ENCODE assay signal across 15 mouse cellular contexts in the genomic region with DNA sequence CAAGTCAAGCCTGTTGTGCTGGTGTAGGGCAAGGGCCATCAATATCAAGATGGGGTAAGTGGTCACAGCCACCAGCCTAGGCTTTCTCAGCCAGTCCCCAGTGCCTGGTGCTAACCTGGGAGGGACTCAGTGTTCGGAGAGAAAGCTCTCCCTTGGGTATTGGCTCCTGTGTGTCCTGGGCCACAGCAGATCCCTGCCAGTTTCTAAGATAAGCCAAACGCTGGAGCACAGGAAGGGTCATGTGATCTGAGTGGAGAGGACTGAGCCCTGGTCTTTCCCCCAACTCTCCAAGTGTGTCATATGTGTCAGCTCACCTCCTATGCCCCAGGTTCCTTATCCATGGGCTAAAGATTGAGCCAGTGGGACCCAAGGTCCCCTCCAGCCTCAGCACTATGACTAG. TPM values are rescaled to one million over a fixed set of nuclear protein-coding genes. Genes with fewer than 3 reads are reported as not detected.
DNase-seq lines count a peak whose midpoint lies in the region; ATAC-seq lines count a peak whose summit lies in the region.
"Had no signal": no experiment of that assay in that cellular context is flagged by ENCODE, and none has a peak within 500 bp of the region (broad histone marks: within the 10 kb centered on the region; RNA-seq: fewer than 3 reads in every experiment).

No protein-coding gene starts in this region.

- peak overlapping the region; percentile 51; the same call in 1 of the 2 replicates for H3K4me3 ChIP-seq in hindbrain, embryonic 12.5 days
- H3K4me3 ChIP-seq in hindbrain, embryonic 10.5 days = no peak overlapping the region
- H3K4me3 ChIP-seq in forebrain, embryonic 14.5 days (ENCODE audit: low read depth, low read length) = 0 out of 2 replicates have a peak overlapping the region, but pooled peaks have one; percentile 46
- H3K4me3 ChIP-seq in heart, embryonic 12.5 days = no peak overlapping the region
- H3K4me3 ChIP-seq in midbrain, embryonic 14.5 days (replicated peaks; ENCODE audit: low read depth, low read length) = peak overlapping the region; percentile 60; the same call in 1 of the 2 replicates

- 24% methylated on average over 2 of the region's 2 CpGs for WGBS in hindbrain, embryonic 12.5 days
- WGBS in hindbrain, embryonic 10.5 days = 32% methylated on average over 2 of the region's 2 CpGs
- WGBS in forebrain, embryonic 14.5 days = 25% methylated on average over 2 of the region's 2 CpGs
- WGBS in heart, embryonic 12.5 days = 8% methylated on average over 2 of the region's 2 CpGs
- 33% methylated on average over 2 of the region's 2 CpGs for WGBS in midbrain, embryonic 14.5 days

- no peak for DNase-seq in hindbrain, embryonic 10.5 days (ENCODE audit: low spot score)
- no peak for DNase-seq in forebrain, embryonic 14.5 days (ENCODE audit: low spot score)
- no peak for DNase-seq in midbrain, embryonic 14.5 days
- no peak for DNase-seq in natural killer cell, adult 2 months (ENCODE audit: low spot score in 2 of 2)
- no peak for DNase-seq in layer of hippocampus, adult 18-20 months (ENCODE audit: low spot score in 2 of 2)
- no peak for DNase-seq in layer of hippocampus, postnatal 14 days (ENCODE audit: low spot score in 2 of 2)
- DNase-seq: thymus, adult 2 months had no signal

- no peaks in the 10 kb centered on the region for H3K36me3 ChIP-seq in hindbrain, embryonic 12.5 days
- no peaks in the 10 kb centered on the region for H3K36me3 ChIP-seq in hindbrain, embryonic 10.5 days
- H3K36me3 ChIP-seq in forebrain, embryonic 14.5 days (ENCODE audit: control insufficient read depth, insufficient read depth, low read length) = no peaks in the 10 kb centered on the region
- H3K36me3 ChIP-seq in heart, embryonic 12.5 days = no peaks in the 10 kb centered on the region
- no peaks in the 10 kb centered on the region for H3K36me3 ChIP-seq in midbrain, embryonic 14.5 days (ENCODE audit: control insufficient read depth, insufficient read depth, low read length)
- H3K36me3 ChIP-seq: limb, embryonic 10.5 days had no signal

- H3K4me2 ChIP-seq in hindbrain, embryonic 12.5 days (replicated peaks) = peak overlapping the region; percentile 96
- H3K4me2 ChIP-seq in forebrain, embryonic 14.5 days (ENCODE audit: low read length) = peak overlapping the region; percentile 90; the same call in 1 of the 2 replicates
- H3K4me2 ChIP-seq in heart, embryonic 12.5 days = peak overlapping the region; percentile 97
- H3K4me2 ChIP-seq in midbrain, embryonic 14.5 days (ENCODE audit: low read length) = peak overlapping the region; percentile 90

- no peak overlapping the region; the same call in 1 of the 2 replicates for H3K9ac ChIP-seq in hindbrain, embryonic 12.5 days
- H3K9ac ChIP-seq in forebrain, embryonic 14.5 days (ENCODE audit: low read length) = no peak overlapping the region
- 0 out of 2 replicates have a peak overlapping the region, but pooled peaks have one; percentile 37 for H3K9ac ChIP-seq in heart, embryonic 12.5 days
- H3K9ac ChIP-seq in midbrain, embryonic 14.5 days (replicated peaks; ENCODE audit: low read length) = no peak overlapping the region

- no peak overlapping the region for H3K27ac ChIP-seq in hindbrain, embryonic 12.5 days
- H3K27ac ChIP-seq in hindbrain, embryonic 10.5 days = no peak overlapping the region
- H3K27ac ChIP-seq in forebrain, embryonic 14.5 days (ENCODE audit: low read depth, low read length) = no peak overlapping the region
- H3K27ac ChIP-seq in heart, embryonic 12.5 days (ENCODE audit: poor library complexity, severe bottlenecking) = peak overlapping the region; percentile 87
- no peak overlapping the region for H3K27ac ChIP-seq in midbrain, embryonic 14.5 days (replicated peaks; ENCODE audit: low read depth, low read length)
- H3K27ac ChIP-seq: kidney, postnatal 0 days; limb, embryonic 10.5 days had no signal

- peaks cover 53% of the 10 kb centered on the region for H3K27me3 ChIP-seq in hindbrain, embryonic 12.5 days
- peaks cover 66% of the 10 kb centered on the region for H3K27me3 ChIP-seq in hindbrain, embryonic 10.5 days (ENCODE audit: insufficient read depth, poor library complexity, severe bottlenecking)
- peaks cover 15% of the 10 kb centered on the region for H3K27me3 ChIP-seq in forebrain, embryonic 14.5 days (replicated peaks; ENCODE audit: control insufficient read depth, insufficient read depth, low read length)
- H3K27me3 ChIP-seq in heart, embryonic 12.5 days (replicated peaks) = peaks cover 20% of the 10 kb centered on the region
- H3K27me3 ChIP-seq in midbrain, embryonic 14.5 days (ENCODE audit: control insufficient read depth, insufficient read depth, low read length) = peaks cover 22% of the 10 kb centered on the region

- H3K4me1 ChIP-seq in hindbrain, embryonic 12.5 days = peaks cover 10% of the 10 kb centered on the region
- H3K4me1 ChIP-seq in hindbrain, embryonic 10.5 days (replicated peaks) = peaks cover 26% of the 10 kb centered on the region
- 0 out of 2 replicates have a peak, but pooled peaks cover 2% of the 10 kb centered on the region for H3K4me1 ChIP-seq in forebrain, embryonic 14.5 days (ENCODE audit: control insufficient read depth, insufficient read depth, low read length)
- peaks cover 69% of the 10 kb centered on the region for H3K4me1 ChIP-seq in heart, embryonic 12.5 days (replicated peaks)
- peaks cover 12% of the 10 kb centered on the region for H3K4me1 ChIP-seq in midbrain, embryonic 14.5 days (ENCODE audit: control insufficient read depth, insufficient read depth, low read length)

- H3K9me3 ChIP-seq in hindbrain, embryonic 12.5 days (replicated peaks) = no peaks in the 10 kb centered on the region
- H3K9me3 ChIP-seq in hindbrain, embryonic 10.5 days = no peaks in the 10 kb centered on the region
- H3K9me3 ChIP-seq in forebrain, embryonic 14.5 days (replicated peaks; ENCODE audit: control insufficient read depth, low read length) = no peaks in the 10 kb centered on the region
- no peaks in the 10 kb centered on the region for H3K9me3 ChIP-seq in heart, embryonic 12.5 days (replicated peaks)
- H3K9me3 ChIP-seq in midbrain, embryonic 14.5 days (ENCODE audit: control insufficient read depth, low read length) = no peaks in the 10 kb centered on the region
- H3K9me3 ChIP-seq: limb, embryonic 10.5 days had no signal

- ATAC-seq in hindbrain, embryonic 12.5 days (ENCODE audit: low FRiP score) = no peak
- ATAC-seq in forebrain, embryonic 14.5 days = no peak
- ATAC-seq in heart, embryonic 12.5 days (ENCODE audit: insufficient number of reproducible peaks, low FRiP score) = no peak; the same call in 1 of the 2 replicates
- ATAC-seq in midbrain, embryonic 14.5 days (ENCODE audit: low FRiP score, low TSS enrichment) = no peak

RNA-seq across cellular contexts. Expression of a gene that starts 0.9 kb away (rescaled TPM):
- polyA plus RNA-seq in hindbrain, embryonic 12.5 days (2016; fragmentation: Nextera tagmentation; extraction: Ambion mirVana) = 1.5 and 1.6 TPM in 2 replicates
- 0.12 and 0.52 TPM in 2 replicates for polyA plus RNA-seq in hindbrain, embryonic 10.5 days (2016; fragmentation: Nextera tagmentation; extraction: Ambion mirVana)
- 2.1 and 2.5 TPM in 2 replicates for polyA plus RNA-seq in forebrain, embryonic 14.5 days (2014; fragmentation: Nextera tagmentation; extraction: Ambion mirVana)
- polyA plus RNA-seq in heart, embryonic 12.5 days (2016; fragmentation: Nextera tagmentation; extraction: Ambion mirVana) = 45.1 and 46.2 TPM in 2 replicates
- 4.7 and 6.6 TPM in 2 replicates for polyA plus RNA-seq in midbrain, embryonic 14.5 days (2014; fragmentation: Nextera tagmentation; extraction: Ambion mirVana)
- 10 to 100 TPM; 11.2 to 12.9 TPM for total RNA-seq in layer of hippocampus, adult 18-20 months (2021)
- total RNA-seq in layer of hippocampus, postnatal 14 days (2021) = 1 to 10 TPM; 6.9 to 9.0 TPM
- total RNA-seq: CH12.LX; common myeloid progenitor, adult 5-6 weeks; megakaryocyte-erythroid progenitor cell, adult 5-6 weeks had no signal

RNA-seq across cellular contexts. Expression of a gene that starts 41.5 kb away (rescaled TPM):
- not detected in 2 replicates for polyA plus RNA-seq in hindbrain, embryonic 12.5 days (2016; fragmentation: Nextera tagmentation; extraction: Ambion mirVana)
- not detected in 2 replicates for polyA plus RNA-seq in hindbrain, embryonic 10.5 days (2016; fragmentation: Nextera tagmentation; extraction: Ambion mirVana)
- not detected in 2 replicates for polyA plus RNA-seq in forebrain, embryonic 14.5 days (2014; fragmentation: Nextera tagmentation; extraction: Ambion mirVana)
- not detected in 2 replicates for polyA plus RNA-seq in heart, embryonic 12.5 days (2016; fragmentation: Nextera tagmentation; extraction: Ambion mirVana)
- not detected in 2 replicates for polyA plus RNA-seq in midbrain, embryonic 14.5 days (2014; fragmentation: Nextera tagmentation; extraction: Ambion mirVana)
- total RNA-seq in layer of hippocampus, adult 18-20 months (2021) = not detected
- not detected for total RNA-seq in layer of hippocampus, postnatal 14 days (2021)
- total RNA-seq: CH12.LX; common myeloid progenitor, adult 5-6 weeks; megakaryocyte-erythroid progenitor cell, adult 5-6 weeks had no signal
- polyA plus RNA-seq: frontal cortex, adult 2 months; kidney, postnatal 0 days; limb, embryonic 10.5 days; thymus, adult 2 months had no signal

Comparison
In these comparisons a context has a peak if more than half of its experiments do, and no peak if none do; other contexts are left out.
1. H3K4me3 ChIP-seq: peak in hindbrain, embryonic 12.5 days (single experiment), forebrain, embryonic 14.5 days (single experiment) and midbrain, embryonic 14.5 days (single experiment); none in hindbrain, embryonic 10.5 days (single experiment) and heart, embryonic 12.5 days (single experiment).
2. Peak in every context shown above with its lines, with median percentiles within 50 percentile points of each other: H3K4me2 ChIP-seq.